ENCODE assay signal across 8 mouse cellular contexts in genomic region chr11:52253674-52254375, GRCm38 (mm10). TPM values are rescaled to one million over a fixed set of nuclear protein-coding genes. Genes with fewer than 3 reads are reported as not detected.
A peak's percentile ranks its signal among the peaks of the same experiment; 100 is the strongest.
DNase-seq lines count a peak whose midpoint lies in the region; ATAC-seq and TF ChIP-seq lines count a peak whose summit lies in the region.

No protein-coding gene starts in this region.

- H3K4me1 ChIP-seq in limb, embryonic 14.5 days (ENCODE audit: control insufficient read depth, insufficient read depth, low read length), result no peaks in the 10 kb centered on the region

- no peak overlapping the region for H3K9ac ChIP-seq in limb, embryonic 14.5 days (ENCODE audit: low read depth, low read length, severe bottlenecking)

- 69% methylated on average over 11 of the region's 11 CpGs for WGBS in limb, embryonic 14.5 days

- DNase-seq in urinary bladder, postnatal 25 days (ENCODE audit: low spot score), result peak; percentile 55
- DNase-seq in urinary bladder, adult 2 months (ENCODE audit: low spot score), result no peak
- peak; percentile 91 to 92 for DNase-seq in cerebellum, postnatal 14 days
- DNase-seq in gastrocnemius, adult 8-10 months (ENCODE audit: low spot score in 2 of 2), result peak; percentile 53 to 69
- peak; percentile 86 for DNase-seq in kidney, adult 8-10 months
- peak; percentile 80 for DNase-seq in limb, embryonic 14.5 days (ENCODE audit: low spot score)
- peak; percentile 59 for DNase-seq in neural tube, embryonic 10.5 days (ENCODE audit: extremely low spot score, low spot score)
- DNase-seq in thymus, postnatal 0 days (ENCODE audit: low spot score), result peak; percentile 72

- H3K27me3 ChIP-seq in limb, embryonic 14.5 days (ENCODE audit: control insufficient read depth, insufficient read depth, low read length), result no peaks in the 10 kb centered on the region

- no peaks in the 10 kb centered on the region for H3K9me3 ChIP-seq in limb, embryonic 14.5 days (ENCODE audit: control insufficient read depth, low read length)

- ATAC-seq in limb, embryonic 14.5 days (ENCODE audit: low FRiP score, low read depth), result peak; percentile 69

- peaks cover 19% of the 10 kb centered on the region; the same call in 1 of the 2 replicates for H3K36me3 ChIP-seq in limb, embryonic 14.5 days (ENCODE audit: control insufficient read depth, insufficient read depth, low read length)

- H3K4me2 ChIP-seq in limb, embryonic 14.5 days (replicated peaks; ENCODE audit: low read depth, low read length, severe bottlenecking), result no peak overlapping the region

- TF ChIP-seq POLR2A in limb, embryonic 14.5 days (IDR thresholded peaks at IDR 0.05; ENCODE audit: borderline replicate concordance, extremely low read depth, insufficient read depth, insufficient read length), result no peak

- no peak overlapping the region for H3K4me3 ChIP-seq in limb, embryonic 14.5 days (replicated peaks; ENCODE audit: low read length)

- H3K27ac ChIP-seq in limb, embryonic 14.5 days (replicated peaks; ENCODE audit: low read depth, low read length), result no peak overlapping the region

RNA-seq across cellular contexts. Expression of gene Skp1a, which starts 22.0 kb away (rescaled TPM):
- polyA plus RNA-seq in urinary bladder, adult 2 months (2012; rRNA removed), result 206 and 212 TPM in 2 replicates
- 100 to 1,000 TPM; 285 to 312 (median 290) TPM for total RNA-seq in gastrocnemius, adult 8-10 months (2022)
- polyA plus RNA-seq in limb, embryonic 14.5 days (2012; rRNA removed), result 134 and 172 TPM in 2 replicates
- 746 and 751 TPM in 2 replicates for polyA plus RNA-seq in limb, embryonic 14.5 days (2014; fragmentation: Nextera tagmentation; extraction: Ambion mirVana)
- polyA plus RNA-seq in thymus, postnatal 0 days (2015; fragmentation: Nextera tagmentation; extraction: Ambion mirVana), result 1,041 and 1,103 TPM in 2 replicates

RNA-seq across cellular contexts. Expression of gene Tcf7, which starts 29.0 kb away (rescaled TPM):
- 6.1 and 8.1 TPM in 2 replicates for polyA plus RNA-seq in urinary bladder, adult 2 months (2012; rRNA removed)
- total RNA-seq in gastrocnemius, adult 8-10 months (2022), result under 1 TPM; 0.31 to 0.39 (median 0.34) TPM
- 14.0 and 17.6 TPM in 2 replicates for polyA plus RNA-seq in limb, embryonic 14.5 days (2012; rRNA removed)
- 13.2 and 14.4 TPM in 2 replicates for polyA plus RNA-seq in limb, embryonic 14.5 days (2014; fragmentation: Nextera tagmentation; extraction: Ambion mirVana)
- 1,084 and 1,272 TPM in 2 replicates for polyA plus RNA-seq in thymus, postnatal 0 days (2015; fragmentation: Nextera tagmentation; extraction: Ambion mirVana)

RNA-seq across cellular contexts. Expression of gene Olfr1371, which starts 40.0 kb away (rescaled TPM):
- not detected in 2 replicates for polyA plus RNA-seq in urinary bladder, adult 2 months (2012; rRNA removed)
- total RNA-seq in gastrocnemius, adult 8-10 months (2022), result not detected
- polyA plus RNA-seq in limb, embryonic 14.5 days (2012; rRNA removed), result not detected in 2 replicates
- polyA plus RNA-seq in limb, embryonic 14.5 days (2014; fragmentation: Nextera tagmentation; extraction: Ambion mirVana), result not detected in 2 replicates
- not detected in 2 replicates for polyA plus RNA-seq in thymus, postnatal 0 days (2015; fragmentation: Nextera tagmentation; extraction: Ambion mirVana)

Comparison
In these comparisons a context has a peak if more than half of its experiments do, and no peak if none do; other contexts are left out.
1. RNA of gene Tcf7, which starts 29.0 kb away (polyA plus RNA-seq): 1,084 to 1,272 TPM in thymus, postnatal 0 days; 13.2 to 17.6 TPM in limb, embryonic 14.5 days and 6.1 to 8.1 TPM in urinary bladder, adult 2 months; every median in the first group is over 10 times any median in the second.